Mouse (Mus musculus): ENCODE measurements at regions not wholly inside any gene's neighbourhood (a gene's known extent, or its start where the extent isn't known, plus 50 kb on each side); places are given as distances from the start of the nearest gene placed in this dataset.
A peak's percentile ranks its signal among the peaks of the same experiment; 100 is the strongest.

DNA sequence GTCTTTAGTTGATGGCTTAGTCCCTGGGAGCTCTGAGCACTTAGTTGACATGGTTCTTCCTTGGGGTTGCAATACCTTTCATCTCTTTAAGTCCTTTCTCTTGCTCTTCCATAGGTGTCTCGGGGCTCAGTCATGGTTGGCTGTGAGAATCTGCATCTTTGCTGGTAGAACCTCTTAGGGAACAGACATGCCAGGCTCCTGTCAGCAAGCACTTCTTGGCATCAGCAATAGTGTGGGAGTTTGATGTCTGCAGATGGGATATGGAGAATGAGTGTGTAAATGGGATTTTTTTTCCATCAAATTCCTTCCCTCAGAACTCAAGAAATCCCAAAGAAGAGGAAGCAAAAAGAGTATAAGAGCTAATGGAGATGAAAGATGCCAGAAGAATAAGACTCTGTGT, 1975.9 kb upstream of the Gm12353 start:
- DNase-seq (ENCODE audit: extremely low spot score in 1 of 2, low spot score in 2 of 2): no peak

DNA sequence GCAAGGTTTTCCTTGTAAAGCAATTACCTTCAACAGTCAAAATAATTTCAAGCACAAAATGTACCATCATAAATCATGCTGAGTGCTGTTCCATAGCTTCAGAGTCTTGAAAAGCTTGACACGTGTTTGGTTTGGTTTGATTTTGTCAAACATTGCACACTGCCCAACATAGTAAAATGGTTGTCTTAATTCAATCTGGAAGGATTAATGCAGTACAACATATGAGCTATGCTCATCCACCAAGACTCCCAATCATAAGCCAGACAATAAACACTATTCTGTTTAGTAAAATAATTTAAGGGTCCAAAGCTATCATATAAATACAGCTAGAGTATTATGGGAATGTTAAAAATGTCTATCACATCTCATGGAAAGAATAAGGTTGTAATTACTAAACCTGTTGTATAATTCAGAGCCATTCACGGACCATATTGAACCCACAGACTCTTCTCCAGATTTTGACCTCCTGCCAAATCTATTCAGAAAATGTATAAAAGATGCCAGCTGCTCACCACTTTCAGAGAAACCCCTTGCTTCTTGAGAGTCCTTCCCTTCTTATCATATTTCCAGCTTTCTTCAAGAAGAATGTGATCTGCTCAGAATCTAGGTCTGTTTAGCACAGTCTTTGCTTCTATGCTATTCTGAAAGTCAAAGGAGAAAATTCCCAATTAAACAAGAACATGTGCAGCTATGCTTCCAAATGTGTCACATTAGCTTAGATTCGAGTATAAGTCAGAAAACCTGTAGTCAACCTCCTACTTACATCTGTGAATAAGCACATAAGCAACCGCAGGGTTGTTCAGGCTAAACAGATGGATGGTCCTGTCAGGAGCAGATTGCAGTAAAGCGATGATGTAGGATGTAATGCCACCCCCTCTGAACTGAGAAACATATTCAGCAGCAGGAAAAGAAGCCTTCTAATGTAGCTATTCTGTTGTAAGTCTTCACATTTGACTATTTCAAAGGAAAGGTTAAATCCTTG, 1969.4 kb upstream of the Gm12353 start:
- DNase-seq (ENCODE audit: extremely low spot score in 1 of 2, low spot score in 2 of 2): peak in 1 of 2 experiments; percentile 44
- intact Hi-C loops (cut with DNase I): no loop called here

More for the DNA sequence above, 1975.9 kb upstream of the Gm12353 start:
- intact Hi-C loops (cut with DNase I): no loop called here

DNA sequence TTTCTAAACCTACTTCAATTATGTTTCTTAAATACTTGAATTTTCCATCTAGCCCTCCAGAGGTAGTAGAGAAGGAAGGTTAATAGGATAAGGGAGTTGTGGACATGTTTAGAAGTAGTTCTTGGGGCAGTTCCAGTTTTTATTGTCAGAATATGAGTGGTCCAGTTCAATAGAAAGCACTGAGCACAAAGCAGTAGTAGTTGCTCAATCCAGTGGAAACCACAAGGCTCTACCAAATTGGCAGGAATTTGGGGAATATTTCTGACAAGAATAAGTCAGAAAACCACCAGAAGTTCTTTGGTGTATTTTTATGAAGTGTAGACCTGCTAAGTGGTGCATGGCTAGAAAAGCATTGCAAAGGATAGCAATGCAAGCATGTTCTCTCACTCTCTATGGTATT, 1958.5 kb upstream of the Gm12353 start:
- intact Hi-C loops (cut with DNase I): no loop called here
- no peak for DNase-seq (ENCODE audit: extremely low spot score in 1 of 2, low spot score in 2 of 2)

DNA sequence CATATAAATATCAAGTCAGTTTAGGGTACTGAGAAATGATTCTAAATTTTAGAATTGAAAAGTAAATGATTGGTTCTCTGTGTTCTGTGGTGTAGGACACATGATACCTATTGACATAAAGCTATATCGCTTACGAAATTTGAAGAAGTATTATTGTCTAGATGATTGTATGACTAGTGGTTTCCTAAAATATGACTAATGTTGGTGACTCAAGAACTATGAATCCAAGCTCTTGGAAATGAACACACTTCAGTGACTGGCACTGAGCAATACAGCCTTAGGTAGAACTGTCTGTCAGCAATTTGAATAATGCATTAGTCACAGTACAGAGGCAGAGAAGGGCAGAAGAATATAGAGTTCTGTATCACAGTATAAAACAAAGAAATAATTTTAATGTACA, 1955.9 kb upstream of the Gm12353 start:
- intact Hi-C loops (cut with DNase I): no loop called here
- DNase-seq (ENCODE audit: extremely low spot score in 1 of 2, low spot score in 2 of 2): no peak

DNA sequence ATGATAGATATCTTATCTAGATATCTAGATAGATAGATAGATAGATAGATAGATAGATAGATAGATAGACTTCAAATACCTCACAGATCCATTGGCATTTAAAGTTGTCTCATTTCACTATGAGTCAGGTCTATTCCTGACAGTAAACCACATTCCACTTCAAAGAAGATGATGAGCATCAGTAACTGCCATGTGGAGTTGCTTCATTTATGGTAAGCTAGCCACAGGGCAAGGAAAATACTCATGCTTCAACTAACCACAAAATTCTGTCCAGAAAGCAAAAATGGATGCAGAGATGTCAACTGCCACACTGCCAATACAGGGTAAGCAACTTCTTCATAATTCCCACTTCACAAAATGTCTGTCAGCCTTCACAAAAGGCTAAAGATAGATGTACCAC, 1951.7 kb upstream of the Gm12353 start:
- intact Hi-C loops (cut with DNase I): no loop called here
- DNase-seq (ENCODE audit: extremely low spot score in 1 of 2, low spot score in 2 of 2): no peak

DNA sequence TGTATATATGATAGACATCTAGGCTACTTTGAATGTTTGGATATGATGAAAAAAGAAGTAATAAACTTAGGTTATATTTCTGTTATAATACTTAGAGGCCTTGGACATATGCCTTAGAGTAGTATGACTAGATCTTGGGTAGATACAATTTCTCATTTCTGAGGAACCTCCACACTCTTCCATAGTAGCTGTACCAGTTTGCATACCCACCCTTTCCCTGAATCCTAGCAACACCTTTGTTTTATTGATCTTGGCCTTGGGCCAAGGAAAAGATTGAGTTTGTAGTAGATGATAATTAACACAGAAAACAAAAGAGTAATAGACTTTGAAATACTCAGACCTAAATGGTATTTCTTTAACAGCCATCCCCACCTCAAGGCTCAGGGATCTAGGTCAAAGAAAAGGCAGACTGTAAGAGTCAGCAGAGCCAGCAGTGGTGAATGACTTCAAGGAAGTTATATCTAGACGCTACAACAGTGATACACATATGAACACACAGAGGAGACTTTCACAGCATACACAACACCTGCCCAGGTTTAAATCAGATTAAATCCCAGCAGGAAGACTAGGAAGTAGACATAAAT, 1937.9 kb upstream of the Gm12353 start:
- no peak for DNase-seq (ENCODE audit: extremely low spot score in 1 of 2, low spot score in 2 of 2)
- intact Hi-C loops (cut with DNase I): no loop called here
